Mouse (Mus musculus) layer of hippocampus, postnatal 10 days (tissue): ENCODE results near the gene Tnrc18. TPM values are rescaled to one million over a fixed set of nuclear protein-coding genes. Genes with fewer than 3 reads are reported as not detected.

ENCODE experiments used
- DNase-seq, 2 experiments: peaks; one replicate each; pipeline ENCODE4 v3.0.0; 2021; ENCODE audit warnings: low spot score in 2 of 2
- total RNA-seq, 2 experiments: library from RNA; stranded (reverse); gene quantifications; 2 replicates each; pipeline ENCODE4 v1.2.3; 2021

The Tnrc18 gene
- total RNA-seq, 2 experiments from 2014 or later = 197 to 220 TPM

- DNase-seq = peak in 1 of 2 experiments; percentile 27
Observed at GRCm38 (mm10) chr5:142811870-142812443, 5.5 kb downstream of the Tnrc18 start.

- DNase-seq = peak in 1 of 2 experiments; percentile 30
Observed at GRCm38 (mm10) chr5:142810710-142811599, 6.5 kb downstream of the Tnrc18 start.

GRCm38 (mm10) chr5:142807661-142808060, 9.8 kb downstream of the Tnrc18 start:
- DNase-seq = no peak

GRCm38 (mm10) chr5:142803746-142804145, 13.7 kb downstream of the Tnrc18 start:
- DNase-seq = no peak

- DNase-seq = no peak
Observed at GRCm38 (mm10) chr5:142802884-142803283, 14.6 kb downstream of the Tnrc18 start.

- no peak for DNase-seq
Observed at GRCm38 (mm10) chr5:142801977-142802376, 15.5 kb downstream of the Tnrc18 start.

GRCm38 (mm10) chr5:142800656-142801055, 16.8 kb downstream of the Tnrc18 start:
- no peak for DNase-seq

- no peak for DNase-seq
Observed at GRCm38 (mm10) chr5:142800198-142800597, 17.3 kb downstream of the Tnrc18 start.

GRCm38 (mm10) chr5:142799259-142799658, 18.2 kb downstream of the Tnrc18 start:
- DNase-seq = no peak

- peak in 1 of 2 experiments; percentile 28 for DNase-seq
Observed at GRCm38 (mm10) chr5:142798190-142798589, 19.3 kb downstream of the Tnrc18 start.

GRCm38 (mm10) chr5:142797620-142798019, 19.8 kb downstream of the Tnrc18 start:
- no peak for DNase-seq

GRCm38 (mm10) chr5:142796921-142797320, 20.5 kb downstream of the Tnrc18 start:
- no peak for DNase-seq

- DNase-seq = no peak
Observed at GRCm38 (mm10) chr5:142794582-142794981, 22.9 kb downstream of the Tnrc18 start.

GRCm38 (mm10) chr5:142794161-142794560, 23.3 kb downstream of the Tnrc18 start:
- DNase-seq = no peak

GRCm38 (mm10) chr5:142792594-142792993, 24.9 kb downstream of the Tnrc18 start:
- DNase-seq = no peak

GRCm38 (mm10) chr5:142788279-142788678, 29.2 kb downstream of the Tnrc18 start:
- DNase-seq = no peak

GRCm38 (mm10) chr5:142787304-142787905, 30.1 kb downstream of the Tnrc18 start:
- DNase-seq = no peak

- DNase-seq = no peak
Observed at GRCm38 (mm10) chr5:142786709-142787108, 30.8 kb downstream of the Tnrc18 start.

GRCm38 (mm10) chr5:142786215-142786614, 31.2 kb downstream of the Tnrc18 start:
- DNase-seq = no peak

GRCm38 (mm10) chr5:142783142-142783540, 34.3 kb downstream of the Tnrc18 start:
- no peak for DNase-seq

- DNase-seq = no peak
Observed at GRCm38 (mm10) chr5:142782459-142783141, 34.9 kb downstream of the Tnrc18 start.
